Mouse (Mus musculus): Measurements from ENCODE around the gene Nell1. TPM values are rescaled to one million over a fixed set of nuclear protein-coding genes. Genes with fewer than 3 reads are reported as not detected.

The Nell1 gene
- polyA plus RNA-seq, 1 experiment from 2014 or later = 2.7 TPM

- Histone ChIP-seq H3K27ac (no peak overlapping the region), H3K36me3 (no peaks in the 10 kb centered on the region), H3K27me3 (no peaks in the 10 kb centered on the region), H3K4me2 (replicated peaks) (no peak overlapping the region), H3K9me3 (no peaks in the 10 kb centered on the region), H3K4me3 (no peak overlapping the region), H3K9ac (no peak overlapping the region), H3K4me1 (no peaks in the 10 kb centered on the region)
- ATAC-seq (ENCODE audit: insufficient number of reproducible peaks, insufficient read depth, low FRiP score, low TSS enrichment) = no peak
- 81% methylated on average over 2 of the region's 2 CpGs for WGBS
These were observed 79.0 kb downstream of the Nell1 start for GRCm38 (mm10) chr7:50053704-50054103.

- H3K4me1 ChIP-seq = no peaks in the 10 kb centered on the region
- no peaks in the 10 kb centered on the region for H3K27me3 ChIP-seq
- no peaks in the 10 kb centered on the region for H3K9me3 ChIP-seq
- no peak overlapping the region for H3K27ac ChIP-seq
- no peak overlapping the region for H3K4me2 ChIP-seq (replicated peaks)
- WGBS = 78% methylated on average over 5 of the region's 5 CpGs
- no peak for ATAC-seq (ENCODE audit: insufficient number of reproducible peaks, insufficient read depth, low FRiP score, low TSS enrichment)
- no peak overlapping the region for H3K9ac ChIP-seq
- H3K36me3 ChIP-seq = no peaks in the 10 kb centered on the region
- H3K4me3 ChIP-seq = no peak overlapping the region
These were observed 119.8 kb downstream of the Nell1 start for GRCm38 (mm10) chr7:50094461-50094860.

- WGBS = 57% methylated on average over 8 of the region's 8 CpGs
These were observed 131.1 kb downstream of the Nell1 start for GRCm38 (mm10) chr7:50105612-50106321.

GRCm38 (mm10) chr7:50107261-50107660 is 132.6 kb downstream of the Nell1 start:
- Histone ChIP-seq H3K27ac (no peak overlapping the region), H3K27me3 (no peaks in the 10 kb centered on the region), H3K9me3 (no peaks in the 10 kb centered on the region), H3K4me1 (no peaks in the 10 kb centered on the region), H3K4me2 (replicated peaks) (no peak overlapping the region), H3K4me3 (no peak overlapping the region), H3K36me3 (no peaks in the 10 kb centered on the region), H3K9ac (no peak overlapping the region)
- no peak for ATAC-seq (ENCODE audit: insufficient number of reproducible peaks, insufficient read depth, low FRiP score, low TSS enrichment)
- 90% methylated on average over 2 of the region's 2 CpGs for WGBS

More at GRCm38 (mm10) chr7:50105612-50106321, 131.1 kb downstream of the Nell1 start:
- Histone ChIP-seq H3K4me2 (replicated peaks) (no peak overlapping the region), H3K27ac (no peak overlapping the region), H3K4me1 (no peaks in the 10 kb centered on the region), H3K4me3 (no peak overlapping the region), H3K9me3 (no peaks in the 10 kb centered on the region), H3K27me3 (no peaks in the 10 kb centered on the region), H3K9ac (no peak overlapping the region), H3K36me3 (no peaks in the 10 kb centered on the region)
- ATAC-seq (ENCODE audit: insufficient number of reproducible peaks, insufficient read depth, low FRiP score, low TSS enrichment) = no peak

- Histone ChIP-seq H3K27me3 (no peaks in the 10 kb centered on the region), H3K36me3 (no peaks in the 10 kb centered on the region), H3K4me1 (no peaks in the 10 kb centered on the region), H3K27ac (no peak overlapping the region), H3K4me2 (replicated peaks) (no peak overlapping the region), H3K4me3 (no peak overlapping the region), H3K9ac (no peak overlapping the region), H3K9me3 (no peaks in the 10 kb centered on the region)
- 88% methylated on average over 5 of the region's 5 CpGs for WGBS
- no peak for ATAC-seq (ENCODE audit: insufficient number of reproducible peaks, insufficient read depth, low FRiP score, low TSS enrichment)
These were observed 143.7 kb downstream of the Nell1 start for GRCm38 (mm10) chr7:50118348-50118747.

GRCm38 (mm10) chr7:50137706-50138105 is 163.0 kb downstream of the Nell1 start:
- H3K4me1 ChIP-seq = no peaks in the 10 kb centered on the region
- H3K4me3 ChIP-seq = no peak overlapping the region
- H3K36me3 ChIP-seq = no peaks in the 10 kb centered on the region
- no peak for ATAC-seq (ENCODE audit: insufficient number of reproducible peaks, insufficient read depth, low FRiP score, low TSS enrichment)
- no peak overlapping the region for H3K27ac ChIP-seq
- H3K4me2 ChIP-seq (replicated peaks) = no peak overlapping the region
- H3K27me3 ChIP-seq = no peaks in the 10 kb centered on the region
- 85% methylated on average over 3 of the region's 3 CpGs for WGBS
- no peak overlapping the region for H3K9ac ChIP-seq
- no peaks in the 10 kb centered on the region for H3K9me3 ChIP-seq

- Histone ChIP-seq H3K27me3 (no peaks in the 10 kb centered on the region), H3K4me3 (no peak overlapping the region), H3K9me3 (no peaks in the 10 kb centered on the region), H3K4me2 (replicated peaks) (no peak overlapping the region), H3K27ac (no peak overlapping the region), H3K4me1 (no peaks in the 10 kb centered on the region), H3K9ac (no peak overlapping the region), H3K36me3 (no peaks in the 10 kb centered on the region)
- WGBS = 91% methylated on average over 7 of the region's 7 CpGs
- ATAC-seq (ENCODE audit: insufficient number of reproducible peaks, insufficient read depth, low FRiP score, low TSS enrichment) = no peak
These were observed 174.7 kb downstream of the Nell1 start for GRCm38 (mm10) chr7:50149326-50149725.

- Histone ChIP-seq H3K27ac (no peak overlapping the region), H3K4me2 (replicated peaks) (no peak overlapping the region), H3K4me3 (no peak overlapping the region), H3K27me3 (no peaks in the 10 kb centered on the region), H3K4me1 (no peaks in the 10 kb centered on the region), H3K36me3 (no peaks in the 10 kb centered on the region), H3K9ac (no peak overlapping the region), H3K9me3 (no peaks in the 10 kb centered on the region)
- no peak for ATAC-seq (ENCODE audit: insufficient number of reproducible peaks, insufficient read depth, low FRiP score, low TSS enrichment)
- 84% methylated on average over 2 of the region's 2 CpGs for WGBS
These were observed 176.2 kb downstream of the Nell1 start for GRCm38 (mm10) chr7:50150838-50151237.

GRCm38 (mm10) chr7:50153618-50154017 is 179.0 kb downstream of the Nell1 start:
- H3K4me1 ChIP-seq = no peaks in the 10 kb centered on the region
- H3K36me3 ChIP-seq = no peaks in the 10 kb centered on the region
- no peak overlapping the region for H3K4me2 ChIP-seq (replicated peaks)
- H3K9ac ChIP-seq = no peak overlapping the region
- H3K4me3 ChIP-seq = no peak overlapping the region
- no peak overlapping the region for H3K27ac ChIP-seq
- WGBS = 69% methylated on average over 2 of the region's 2 CpGs
- no peaks in the 10 kb centered on the region for H3K27me3 ChIP-seq
- no peak for ATAC-seq (ENCODE audit: insufficient number of reproducible peaks, insufficient read depth, low FRiP score, low TSS enrichment)
- H3K9me3 ChIP-seq = no peaks in the 10 kb centered on the region

- ATAC-seq (ENCODE audit: insufficient number of reproducible peaks, insufficient read depth, low FRiP score, low TSS enrichment) = no peak
- no peaks in the 10 kb centered on the region for H3K4me1 ChIP-seq
- no peaks in the 10 kb centered on the region for H3K36me3 ChIP-seq
- H3K9ac ChIP-seq = no peak overlapping the region
- H3K4me3 ChIP-seq = no peak overlapping the region
- no peaks in the 10 kb centered on the region for H3K27me3 ChIP-seq
- 80% methylated on average over 5 of the region's 5 CpGs for WGBS
- H3K27ac ChIP-seq = no peak overlapping the region
- H3K9me3 ChIP-seq = no peaks in the 10 kb centered on the region
- no peak overlapping the region for H3K4me2 ChIP-seq (replicated peaks)
These were observed 187.9 kb downstream of the Nell1 start for GRCm38 (mm10) chr7:50162602-50163001.

- ATAC-seq (ENCODE audit: insufficient number of reproducible peaks, insufficient read depth, low FRiP score, low TSS enrichment) = no peak
- no peaks in the 10 kb centered on the region for H3K4me1 ChIP-seq
- H3K27ac ChIP-seq = no peak overlapping the region
- H3K4me3 ChIP-seq = no peak overlapping the region
- H3K9me3 ChIP-seq = no peaks in the 10 kb centered on the region
- no peaks in the 10 kb centered on the region for H3K27me3 ChIP-seq
- H3K9ac ChIP-seq = no peak overlapping the region
- no peaks in the 10 kb centered on the region for H3K36me3 ChIP-seq
- no peak overlapping the region for H3K4me2 ChIP-seq (replicated peaks)
These were observed 194.1 kb downstream of the Nell1 start for GRCm38 (mm10) chr7:50168778-50169177.

- 88% methylated on average over 6 of the region's 6 CpGs for WGBS
- ATAC-seq (ENCODE audit: insufficient number of reproducible peaks, insufficient read depth, low FRiP score, low TSS enrichment) = no peak
- Histone ChIP-seq H3K27me3 (no peaks in the 10 kb centered on the region), H3K9ac (no peak overlapping the region), H3K4me3 (no peak overlapping the region), H3K4me1 (no peaks in the 10 kb centered on the region), H3K36me3 (no peaks in the 10 kb centered on the region), H3K27ac (no peak overlapping the region), H3K9me3 (no peaks in the 10 kb centered on the region), H3K4me2 (replicated peaks) (no peak overlapping the region)
These were observed 211.6 kb downstream of the Nell1 start for GRCm38 (mm10) chr7:50186306-50186705.

Measured in embryonic facial prominence, embryonic 12.5 days (tissue).